Mouse (Mus musculus) embryonic facial prominence, embryonic 14.5 days (tissue): Measurements from ENCODE around the gene Exosc3. TPM values are rescaled to one million over a fixed set of nuclear protein-coding genes. Genes with fewer than 3 reads are reported as not detected.

Experiments used
- ATAC-seq: fragments of 200-750 bp; cut with Nextera tagmentation; 2 replicates; pipeline ENCODE4 v1.8.0; 2017; ENCODE audit warnings: low read depth, moderate number of reproducible peaks, moderate TSS enrichment
- DNase-seq: peaks from one replicate; pipeline ENCODE4 v3.0.0-alpha.2; 2015; ENCODE audit warnings: low spot score
- H3K27ac ChIP-seq: fragments of 300-500 bp; sonication (generic); replicated peaks from 2 replicates; pipeline ENCODE4 v1.5.1; 2014; ENCODE audit warnings: low read depth, mild to moderate bottlenecking, low read length, moderate library complexity
- H3K27me3 ChIP-seq: fragments of 300-500 bp; sonication (generic); replicated peaks from 2 replicates; pipeline ENCODE4 v1.6.1; 2014; ENCODE audit warnings: low read length; ENCODE audit not compliant: control insufficient read depth, insufficient read depth
- H3K36me3 ChIP-seq: fragments of 300-500 bp; sonication (generic); 2 replicates; pipeline ENCODE4 v1.6.1; 2014; ENCODE audit warnings: low read length, mixed read lengths; ENCODE audit not compliant: control insufficient read depth, insufficient read depth
- H3K4me1 ChIP-seq: fragments of 300-500 bp; sonication (generic); 2 replicates; pipeline ENCODE4 v1.6.1; 2014; ENCODE audit warnings: antibody characterized with exemption, low read length; ENCODE audit not compliant: control insufficient read depth, insufficient read depth
- H3K4me2 ChIP-seq: fragments of 300-500 bp; sonication (generic); 2 replicates; pipeline ENCODE4 v1.6.1; 2014; ENCODE audit warnings: low read depth, mild to moderate bottlenecking, low read length, moderate library complexity, mixed read lengths
- H3K4me3 ChIP-seq: fragments of 300-500 bp; sonication (generic); 2 replicates; pipeline ENCODE4 v1.5.1; 2014; ENCODE audit warnings: low read depth, mild to moderate bottlenecking, low read length
- H3K9ac ChIP-seq: fragments of 300-500 bp; sonication (generic); 2 replicates; pipeline ENCODE4 v1.6.1; 2014; ENCODE audit warnings: low read depth, mild to moderate bottlenecking, low read length, moderate library complexity, mixed read lengths
- H3K9me3 ChIP-seq: fragments of 300-500 bp; sonication (generic); 2 replicates; pipeline ENCODE4 v1.6.1; 2016; ENCODE audit warnings: low read length; ENCODE audit not compliant: control insufficient read depth
- WGBS: fragments of 180-500 bp; shearing (Covaris S2); extraction: QIAGEN DNeasy Blood & Tissue Kit; methylation state at CpG from one replicate; pipeline ENCODE4 v1.1.7; 2014; 5-methylcytosine and 5-hydroxymethylcytosine counted together
- polyA plus RNA-seq: library from polyadenylated mRNA; unstranded; fragments of >200 nt; fragmentation: Nextera tagmentation; extraction: Ambion mirVana; gene quantifications from 2 replicates; pipeline ENCODE4 v1.2.1, GENCODE M21; 2014

Exosc3 gene
- polyA plus RNA-seq, 1 experiment from 2014 or later: 60.0 TPM

DNA sequence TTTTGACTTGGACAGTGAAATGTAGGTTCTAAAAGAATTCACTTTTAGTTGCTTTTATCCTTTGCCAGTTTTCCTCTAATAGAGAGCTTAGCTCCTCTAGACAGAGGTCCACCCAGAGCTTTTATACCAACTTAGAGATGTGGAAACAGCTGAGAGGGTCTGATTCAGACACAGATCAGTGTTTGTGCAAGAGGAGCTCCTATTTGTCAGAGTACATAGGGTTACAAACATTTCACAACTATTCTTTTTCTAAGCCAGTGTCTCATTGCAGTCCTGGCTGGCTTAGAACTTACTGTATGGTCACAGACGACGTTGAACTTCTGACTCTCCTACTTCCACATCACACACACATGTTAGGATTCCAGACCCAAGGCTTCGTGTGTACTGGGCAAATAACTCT lies 14.1 kb upstream of the Exosc3 start:
- DNase-seq (no peak), ATAC-seq (no peak)

DNA sequence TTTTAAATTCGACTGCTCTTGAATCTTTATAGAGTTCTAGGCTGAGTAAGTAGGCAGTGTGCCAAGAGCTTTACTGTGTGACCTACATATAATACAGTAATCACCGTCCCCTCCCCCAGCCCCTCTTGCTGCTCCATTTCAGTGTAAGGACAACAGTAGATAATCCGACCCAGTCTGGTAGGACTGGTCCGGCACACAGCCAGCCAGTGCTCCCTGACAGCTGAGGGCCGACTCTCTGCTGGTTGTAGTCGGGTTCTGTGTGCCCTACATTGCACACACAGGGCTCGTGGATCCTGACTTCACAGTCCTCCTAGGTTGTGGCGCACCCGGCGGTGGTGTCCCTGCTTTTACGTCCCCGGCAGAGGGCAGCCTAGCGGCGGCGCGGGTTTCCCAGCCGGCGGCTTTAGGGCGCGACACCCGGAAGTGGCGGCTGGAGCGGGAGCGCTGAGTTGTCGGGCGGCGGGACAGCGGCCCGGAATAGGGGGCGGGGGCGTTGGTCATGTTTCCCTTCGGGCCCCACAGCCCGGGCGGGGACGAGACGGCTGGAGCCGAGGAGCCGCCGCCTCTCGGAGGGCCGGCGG lies 773 bp downstream of the Exosc3 start, which contains the start of gene Dcaf10:
Gene Dcaf10, plus strand, starts transcription at position 433 of the 581 bp plus-strand sequence.
- Histone ChIP-seq H3K9me3 (no peaks in the 10 kb centered on the region), H3K9ac (peak within 1 kb of the TSS; percentile 96), H3K4me2 (peak within 1 kb of the TSS; percentile 65), H3K4me1 (peaks cover 11% of the 10 kb centered on the region), H3K4me3 (peak within 1 kb of the TSS; percentile 91), H3K27ac (peak within 1 kb of the TSS; percentile 95), H3K27me3 (no peaks in the 10 kb centered on the region), H3K36me3 (peaks cover 3% of the 10 kb centered on the region; the same call in 1 of the 2 replicates)
- under 1% methylated on average over 15 of the region's 42 CpGs for WGBS
- DNase-seq (peak; percentile 93), ATAC-seq (peak; percentile 96)

More for the DNA sequence above, 14.1 kb upstream of the Exosc3 start:
- 84% methylated on average over 3 of the region's 3 CpGs for WGBS
- Histone ChIP-seq H3K27me3 (no peaks in the 10 kb centered on the region), H3K27ac (no peak overlapping the region), H3K4me1 (no peaks in the 10 kb centered on the region), H3K9me3 (no peaks in the 10 kb centered on the region), H3K4me2 (no peak overlapping the region), H3K36me3 (peaks cover 52% of the 10 kb centered on the region), H3K9ac (no peak overlapping the region), H3K4me3 (no peak overlapping the region)

DNA sequence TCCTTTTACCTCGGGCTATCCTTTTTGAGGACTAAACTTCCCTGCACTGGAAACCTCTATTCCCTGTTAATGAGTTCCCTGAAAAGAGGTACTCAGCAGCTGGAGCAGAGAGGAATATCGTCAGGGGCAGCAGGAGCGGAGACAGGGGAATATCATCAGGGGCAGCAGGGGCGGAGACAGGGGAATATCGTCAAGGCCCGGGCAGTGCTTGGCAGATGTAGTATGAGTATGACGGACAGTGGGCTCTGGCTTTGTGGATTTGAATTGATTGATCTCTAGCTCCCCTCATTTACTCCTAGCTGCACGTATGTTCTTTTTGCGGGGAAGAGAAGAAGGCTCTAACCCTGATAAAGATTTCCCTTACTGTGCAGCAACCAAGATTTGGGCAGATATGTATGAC lies 1.3 kb downstream of the Exosc3 start:
- H3K27ac ChIP-seq: peak overlapping the region; percentile 95
- ATAC-seq: no peak
- peak overlapping the region; percentile 96 for H3K9ac ChIP-seq

DNA sequence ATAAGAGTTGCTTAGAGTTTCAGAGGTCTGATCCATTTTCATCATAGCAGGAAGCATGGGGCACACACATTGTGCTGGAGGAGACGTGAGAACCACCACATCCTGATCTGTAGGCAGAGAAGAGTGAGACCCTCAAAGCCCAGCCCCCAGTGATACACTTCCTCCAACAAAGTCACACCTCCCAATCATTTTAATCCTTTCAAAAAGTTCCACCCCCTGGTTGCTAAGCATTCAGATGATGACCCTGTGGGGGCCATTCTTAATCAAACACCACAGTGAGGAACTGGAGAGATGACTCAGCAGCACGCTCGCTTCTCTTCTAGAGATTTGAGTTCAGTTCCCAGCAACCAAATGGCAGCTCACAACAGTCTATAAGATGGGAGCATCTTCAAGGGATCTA lies 10.1 kb downstream of the Exosc3 start:
- H3K9ac ChIP-seq: no peak overlapping the region
- WGBS: 70% methylated on average over 3 of the region's 3 CpGs
- no peaks in the 10 kb centered on the region for H3K9me3 ChIP-seq
- H3K4me1 ChIP-seq: no peaks in the 10 kb centered on the region
- no peaks in the 10 kb centered on the region for H3K36me3 ChIP-seq
- no peak overlapping the region for H3K27ac ChIP-seq
- ATAC-seq (no peak), DNase-seq (no peak)
- no peak overlapping the region for H3K4me3 ChIP-seq
- H3K4me2 ChIP-seq: no peak overlapping the region
- no peaks in the 10 kb centered on the region for H3K27me3 ChIP-seq

More for the DNA sequence above, 1.3 kb downstream of the Exosc3 start:
- H3K4me3 ChIP-seq: peak overlapping the region; percentile 91
- no peak for DNase-seq
- H3K36me3 ChIP-seq: no peaks in the 10 kb centered on the region; the same call in 1 of the 2 replicates
- peaks cover 11% of the 10 kb centered on the region for H3K4me1 ChIP-seq
- H3K27me3 ChIP-seq: no peaks in the 10 kb centered on the region
- H3K4me2 ChIP-seq: peak overlapping the region; percentile 65
- WGBS: 60% methylated on average over 9 of the region's 9 CpGs
- H3K9me3 ChIP-seq: no peaks in the 10 kb centered on the region

DNA sequence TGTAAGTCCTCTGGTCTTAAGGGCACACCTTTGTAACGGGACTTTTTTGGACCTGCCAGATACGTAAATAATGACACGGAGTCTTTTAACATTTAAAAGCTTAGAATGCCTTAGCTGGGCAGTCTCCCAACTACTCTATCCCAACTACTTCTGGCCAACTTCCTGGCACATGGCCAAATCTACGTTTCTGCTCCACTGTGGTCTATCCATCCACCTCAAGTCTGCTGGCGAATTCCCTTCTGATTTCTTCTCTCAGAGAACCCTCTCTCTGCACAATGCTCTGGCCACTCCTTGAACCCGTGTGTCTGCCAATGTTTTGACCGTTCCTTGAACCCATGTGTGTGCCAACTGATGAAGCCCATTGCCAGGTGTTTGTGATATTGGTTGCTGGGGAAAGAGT lies 11.4 kb downstream of the Exosc3 start:
- no peaks in the 10 kb centered on the region for H3K27me3 ChIP-seq
- H3K4me1 ChIP-seq: no peaks in the 10 kb centered on the region
- ATAC-seq (no peak), DNase-seq (peak; percentile 21)
- H3K4me3 ChIP-seq: no peak overlapping the region
- no peak overlapping the region for H3K4me2 ChIP-seq
- 74% methylated on average over 7 of the region's 7 CpGs for WGBS
- H3K27ac ChIP-seq: no peak overlapping the region
- H3K9ac ChIP-seq: no peak overlapping the region
- H3K9me3 ChIP-seq: no peaks in the 10 kb centered on the region
- H3K36me3 ChIP-seq: no peaks in the 10 kb centered on the region

DNA sequence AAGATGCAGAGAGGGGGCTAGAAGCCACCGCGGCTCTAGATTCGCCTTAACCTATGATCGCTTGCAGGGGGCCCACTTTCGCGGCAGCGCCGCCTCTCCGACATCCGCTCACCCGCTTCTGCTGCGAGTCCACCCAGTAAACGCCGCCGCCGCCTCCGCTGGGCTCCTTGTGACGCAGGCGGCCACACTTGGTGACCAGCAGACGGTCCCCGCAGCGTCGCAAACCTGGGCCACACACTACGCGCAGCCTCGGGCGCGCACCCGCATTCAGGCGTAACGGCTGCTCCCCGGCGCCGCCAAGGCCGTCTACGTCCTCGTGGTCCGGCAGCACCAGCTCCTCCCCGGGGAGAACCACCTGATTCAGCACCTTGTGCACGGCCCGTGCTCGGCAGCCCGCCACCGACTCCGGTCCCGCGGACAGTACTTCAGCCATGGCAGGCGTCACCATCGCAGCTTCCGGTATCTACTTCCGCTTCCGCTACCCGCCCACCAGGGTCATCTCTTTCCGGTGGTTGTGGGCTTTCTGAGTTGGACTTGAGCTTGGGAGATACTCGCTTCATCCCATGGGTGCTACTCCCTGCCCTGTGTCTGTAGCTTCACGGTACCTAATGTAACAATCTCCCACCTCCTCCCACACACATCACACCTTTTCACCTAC lies 22.2 kb downstream of the Exosc3 start:
- peak overlapping the region; percentile 99 for H3K4me3 ChIP-seq
- peak; percentile 93 for ATAC-seq
- WGBS: under 1% methylated on average over 32 of the region's 56 CpGs

DNA sequence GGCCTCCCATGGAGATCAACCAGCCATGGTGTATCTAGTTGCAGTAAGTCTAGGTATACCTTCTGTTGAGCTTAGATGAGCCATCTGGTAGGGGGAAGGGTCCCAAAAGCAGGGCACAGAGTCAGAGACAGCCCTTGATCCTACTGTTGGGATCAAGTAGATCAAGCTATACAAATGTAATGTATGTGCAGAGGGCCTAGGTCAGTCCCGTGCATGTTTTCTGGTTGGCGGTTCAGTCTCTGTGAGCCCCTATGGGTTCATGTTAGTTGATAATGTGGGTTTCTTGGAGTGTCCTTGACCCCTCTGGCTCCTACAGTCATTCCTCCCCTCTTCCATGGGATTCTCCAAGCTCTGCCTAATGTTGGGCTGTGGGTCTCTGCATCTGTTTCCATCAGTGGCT lies 31.5 kb downstream of the Exosc3 start:
- Histone ChIP-seq H3K27ac (no peak overlapping the region), H3K4me1 (no peaks in the 10 kb centered on the region), H3K9me3 (no peaks in the 10 kb centered on the region), H3K9ac (no peak overlapping the region), H3K4me2 (no peak overlapping the region), H3K27me3 (no peaks in the 10 kb centered on the region), H3K4me3 (no peak overlapping the region), H3K36me3 (peaks cover 52% of the 10 kb centered on the region)
- ATAC-seq: no peak
- WGBS: 94% methylated on average over 2 of the region's 2 CpGs
- DNase-seq: no peak

More for the DNA sequence above, 22.2 kb downstream of the Exosc3 start:
- peak; percentile 88 for DNase-seq
- H3K27me3 ChIP-seq: peaks cover 9% of the 10 kb centered on the region
- H3K36me3 ChIP-seq: peaks cover 30% of the 10 kb centered on the region
- H3K4me2 ChIP-seq: peak overlapping the region; percentile 67
- peak overlapping the region; percentile 77 for H3K27ac ChIP-seq
- H3K9ac ChIP-seq: peak overlapping the region; percentile 94
- H3K4me1 ChIP-seq: peaks cover 8% of the 10 kb centered on the region
- peaks cover 4% of the 10 kb centered on the region; the same call in 1 of the 2 replicates for H3K9me3 ChIP-seq

DNA sequence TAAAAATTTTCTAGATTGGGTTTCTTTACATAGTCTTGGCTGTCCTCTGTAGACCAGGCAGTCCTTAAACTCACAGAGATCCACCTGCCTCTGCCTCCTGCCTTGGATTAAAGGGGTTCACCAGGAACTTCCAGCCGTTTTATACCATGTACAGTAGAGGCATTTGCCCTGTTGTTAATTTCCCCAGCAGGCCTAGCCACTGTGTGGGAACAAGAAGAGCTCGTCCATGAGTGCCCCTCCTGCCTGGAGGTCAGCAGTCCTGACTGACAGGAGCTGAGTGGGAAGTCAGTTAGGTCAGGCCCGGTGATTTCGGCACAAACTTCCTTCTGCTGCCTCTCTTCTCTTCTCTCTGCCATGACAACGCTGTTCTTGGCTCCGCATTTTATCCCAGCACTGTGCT lies 33.9 kb downstream of the Exosc3 start:
- WGBS: 85% methylated on average over 6 of the region's 6 CpGs
- ATAC-seq: no peak
- H3K36me3 ChIP-seq: peaks cover 50% of the 10 kb centered on the region
- H3K9ac ChIP-seq: no peak overlapping the region
- H3K27ac ChIP-seq: no peak overlapping the region
- H3K9me3 ChIP-seq: no peaks in the 10 kb centered on the region
- H3K4me1 ChIP-seq: no peaks in the 10 kb centered on the region
- H3K4me2 ChIP-seq: no peak overlapping the region
- H3K4me3 ChIP-seq: no peak overlapping the region
- H3K27me3 ChIP-seq: no peaks in the 10 kb centered on the region
- DNase-seq: no peak
